Mouse (Mus musculus) fibroblast of lung, adult 2 months (primary cell): ENCODE measurements around the gene Pou2f1.
A peak's percentile ranks its signal among the peaks of the same experiment; 100 is the strongest.
"Not testable (repeated sequence)": the region's sequence is repeated elsewhere in the genome, so short reads cannot be mapped to it uniquely, and the experiment has no call there.

Experiments used
- DNase-seq: peaks from one replicate; pipeline ENCODE4 v3.0.0-alpha.2; 2011; ENCODE audit warnings: low read depth

The Pou2f1 gene

DNA sequence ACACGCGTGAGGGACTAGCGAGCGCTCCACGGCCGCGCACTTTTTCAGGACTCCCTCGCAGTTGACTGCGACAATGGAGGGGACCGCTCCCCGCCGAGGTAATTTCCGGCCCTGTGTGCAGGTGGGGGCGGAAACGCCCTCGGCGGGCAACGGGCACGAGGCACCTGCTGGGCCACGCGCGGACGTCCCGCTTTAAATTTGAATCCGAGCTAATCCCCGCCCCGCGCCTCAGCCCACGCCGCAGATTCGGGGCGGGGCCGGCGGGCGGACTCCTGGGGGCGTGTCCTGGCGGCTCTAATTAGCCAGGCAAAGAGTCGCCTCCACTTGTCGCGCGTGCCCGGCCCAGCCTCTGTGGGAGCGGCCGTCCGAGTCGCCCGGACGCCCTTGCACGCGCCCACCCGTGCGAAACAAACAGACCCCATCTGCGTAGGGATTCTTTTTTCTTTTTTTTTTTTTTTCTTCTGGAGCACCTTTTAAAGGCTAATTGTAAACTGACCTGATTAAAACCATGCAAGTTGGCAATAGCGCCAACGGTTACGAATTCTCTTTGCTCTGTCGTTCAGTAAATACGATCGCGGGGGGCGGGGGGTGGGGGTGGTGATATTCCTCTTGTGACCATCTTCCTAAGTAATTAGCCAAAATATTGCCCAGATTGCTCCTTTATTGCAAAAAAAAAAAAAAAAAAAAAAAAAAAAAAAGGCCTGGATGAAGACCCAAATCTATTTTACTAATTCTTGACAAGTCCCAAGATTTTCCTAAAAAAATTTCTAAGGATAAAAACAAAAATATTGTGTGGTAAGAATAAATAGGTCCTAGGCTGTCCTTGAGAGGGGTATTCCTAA is 924 bp upstream of the Pou2f1 start:
- DNase-seq, result peak; percentile 26

GRCm38 (mm10) chr1:166001904-166002489 is 481 bp downstream of the Pou2f1 start:
- DNase-seq, result no peak

DNA sequence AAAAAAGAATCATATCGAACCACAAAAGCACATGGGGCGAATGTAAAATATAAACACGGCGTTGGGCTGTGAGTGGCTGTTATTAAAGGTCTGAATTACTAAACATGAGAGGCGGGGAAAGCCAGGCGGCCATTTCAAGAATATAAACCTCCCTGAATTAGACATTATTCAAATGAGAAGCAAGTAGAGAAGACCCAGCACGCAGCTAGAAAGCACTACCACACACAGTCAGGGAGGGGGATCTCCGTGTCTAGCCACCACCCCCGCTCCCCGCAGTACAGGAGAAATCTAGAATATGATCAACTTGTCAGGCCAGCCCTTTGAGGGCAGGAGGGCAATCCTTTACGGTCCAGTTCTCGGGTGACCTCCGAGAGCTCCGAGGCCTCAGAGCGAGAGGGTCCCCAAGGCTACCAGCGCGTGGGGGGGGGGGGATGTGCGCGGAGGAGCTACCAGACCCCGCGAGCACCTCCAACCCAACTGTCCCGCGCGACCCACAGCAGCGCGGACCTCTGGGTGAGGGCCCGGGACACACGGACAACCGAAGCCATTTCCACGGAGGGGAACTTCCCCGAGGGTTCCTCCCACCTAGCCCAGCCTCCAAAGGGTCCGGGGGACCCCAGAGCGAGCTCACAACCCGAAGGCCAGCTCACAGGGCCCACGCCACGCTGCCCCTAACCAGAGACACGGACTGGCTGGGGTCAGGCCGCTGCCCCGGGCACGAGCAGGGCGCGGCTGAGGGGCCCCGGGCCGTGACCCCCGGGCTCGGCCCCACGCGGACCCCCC is 1.2 kb downstream of the Pou2f1 start:
- DNase-seq, result peak; percentile 8

DNA sequence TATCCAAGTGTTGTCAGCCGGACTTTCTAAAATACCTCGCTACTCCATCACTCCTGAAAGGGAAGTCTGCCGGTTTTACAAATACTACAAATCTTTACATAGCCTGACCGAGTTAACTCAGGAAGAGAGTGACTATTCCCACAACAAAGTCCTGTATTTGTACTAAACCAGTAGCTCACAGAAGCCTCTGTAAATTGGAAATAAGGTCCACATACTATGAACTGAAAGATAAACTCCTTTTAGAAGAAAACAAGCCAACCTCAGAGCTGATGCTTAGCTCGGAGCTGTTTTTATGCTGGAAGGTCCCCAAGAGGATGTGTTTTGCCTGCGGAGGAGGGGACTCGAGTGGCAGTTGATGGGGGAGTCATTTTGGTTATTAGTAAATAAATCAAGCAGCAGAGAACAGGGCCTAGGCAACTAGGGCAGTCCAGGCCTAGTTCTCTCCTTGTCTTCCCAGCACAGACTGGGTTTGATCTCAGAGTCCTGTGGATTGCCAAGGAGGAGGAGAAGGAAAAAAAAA is 1.8 kb downstream of the Pou2f1 start:
- DNase-seq, result peak; percentile 7

- DNase-seq, result no peak
Measured at GRCm38 (mm10) chr1:165999709-166000108, 2.8 kb downstream of the Pou2f1 start.

GRCm38 (mm10) chr1:165995661-165996055 is 6.8 kb downstream of the Pou2f1 start:
- DNase-seq, result no peak

DNA sequence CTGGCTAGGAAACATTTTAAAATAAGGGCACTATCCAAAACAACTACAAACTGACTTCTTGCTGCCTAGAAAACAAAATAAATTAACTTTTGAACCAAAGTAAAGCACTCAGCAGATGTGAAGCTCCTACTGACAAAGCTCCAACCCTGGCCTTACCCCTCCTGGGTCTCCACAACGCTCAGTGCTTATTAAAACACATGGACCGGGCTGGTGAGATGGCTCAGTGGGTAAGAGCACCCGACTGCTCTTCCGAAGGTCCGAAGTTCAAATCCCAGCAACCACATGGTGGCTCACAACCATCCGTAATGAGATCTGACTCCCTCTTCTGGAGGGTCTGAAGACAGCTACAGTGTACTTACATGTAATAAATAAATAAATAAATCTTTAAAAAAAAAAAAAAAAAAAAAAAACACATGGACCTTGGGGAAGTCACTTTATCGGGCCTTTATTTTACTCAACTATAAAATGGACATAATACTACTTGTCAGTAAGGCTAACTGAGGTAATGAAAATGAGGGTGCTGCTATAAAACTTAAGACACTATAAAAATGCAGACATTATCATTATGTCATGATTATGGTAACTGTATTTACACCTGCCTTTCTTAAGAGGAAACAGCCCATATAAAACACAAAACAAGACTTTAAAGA is 7.3 kb downstream of the Pou2f1 start:
- DNase-seq, result not testable (repeated sequence)

GRCm38 (mm10) chr1:165994279-165994678 is 8.2 kb downstream of the Pou2f1 start:
- no peak for DNase-seq

DNA sequence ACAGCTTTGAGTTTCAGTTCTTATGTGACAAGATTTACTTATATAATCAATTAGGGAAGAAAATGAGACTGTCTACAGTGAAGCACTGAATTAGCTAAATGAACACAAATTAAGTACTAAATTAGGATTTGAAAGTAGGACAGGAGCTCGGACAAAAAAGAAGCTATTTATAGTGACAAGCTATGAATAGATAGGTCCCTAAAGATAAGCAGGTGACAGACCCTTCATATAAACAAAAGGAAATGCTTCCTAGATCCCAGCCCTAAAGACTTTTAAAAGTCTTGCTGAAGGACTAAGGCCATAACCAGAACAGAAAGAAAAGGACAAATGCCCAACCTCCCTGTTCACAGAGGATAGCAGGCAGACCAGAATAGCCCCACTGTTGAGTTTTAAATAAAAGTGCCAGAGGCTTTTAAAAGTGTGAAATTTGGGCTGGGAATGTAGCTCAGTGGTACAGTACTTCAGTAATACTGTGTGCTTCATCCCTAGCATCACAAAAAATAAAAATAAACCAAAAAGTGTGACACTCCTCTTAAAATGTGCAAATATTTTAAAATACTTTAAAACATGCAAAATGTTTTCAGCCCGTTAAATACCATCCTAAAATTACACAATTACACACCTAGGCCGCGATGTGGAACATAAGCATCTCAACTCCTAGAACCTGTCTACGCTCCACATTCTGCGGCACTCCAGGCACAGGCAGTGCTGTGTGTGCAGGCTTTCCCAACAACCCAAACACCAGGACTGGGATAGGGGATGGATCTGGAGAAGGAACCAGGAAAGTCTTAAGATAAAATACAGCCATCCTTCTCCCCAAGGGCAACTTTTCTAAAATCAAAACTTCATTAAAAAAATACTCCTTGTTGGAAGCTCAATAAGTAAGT is 9.0 kb downstream of the Pou2f1 start:
- no peak for DNase-seq

- no peak for DNase-seq
Measured at GRCm38 (mm10) chr1:165988536-165988935, 13.9 kb downstream of the Pou2f1 start.

- DNase-seq, result no peak
Measured at GRCm38 (mm10) chr1:165988072-165988471, 14.4 kb downstream of the Pou2f1 start.

DNA sequence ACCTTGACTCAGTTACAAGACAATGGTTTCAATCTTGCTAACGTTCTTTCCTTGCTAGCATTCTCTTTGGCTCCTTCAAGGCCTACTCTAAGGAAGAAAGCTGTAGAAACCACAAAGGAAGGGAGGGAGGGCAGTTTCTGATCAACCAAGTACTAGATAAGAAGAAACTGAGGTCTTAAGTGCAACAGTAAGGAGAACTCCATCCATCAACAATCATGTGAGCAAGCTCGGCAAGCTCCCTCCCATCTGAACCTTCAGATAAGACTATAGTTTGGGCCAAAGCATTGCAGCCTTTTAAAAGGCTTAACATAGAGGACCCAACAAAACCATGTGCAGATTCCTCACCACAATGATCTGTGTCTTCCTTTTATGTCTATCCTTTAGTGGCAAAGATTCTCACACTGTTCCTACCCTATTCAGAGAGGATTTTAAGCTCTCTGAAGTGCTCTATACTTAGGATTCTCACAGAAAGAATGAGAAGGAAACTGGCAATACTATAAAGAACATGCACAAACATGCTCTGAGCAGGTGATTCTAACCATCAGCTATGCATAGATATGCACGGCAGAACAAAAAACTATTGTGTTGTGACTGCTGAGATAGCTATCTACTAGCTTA is 16.6 kb downstream of the Pou2f1 start:
- no peak for DNase-seq

- no peak for DNase-seq
Measured at GRCm38 (mm10) chr1:165985186-165985585, 17.3 kb downstream of the Pou2f1 start.

DNA sequence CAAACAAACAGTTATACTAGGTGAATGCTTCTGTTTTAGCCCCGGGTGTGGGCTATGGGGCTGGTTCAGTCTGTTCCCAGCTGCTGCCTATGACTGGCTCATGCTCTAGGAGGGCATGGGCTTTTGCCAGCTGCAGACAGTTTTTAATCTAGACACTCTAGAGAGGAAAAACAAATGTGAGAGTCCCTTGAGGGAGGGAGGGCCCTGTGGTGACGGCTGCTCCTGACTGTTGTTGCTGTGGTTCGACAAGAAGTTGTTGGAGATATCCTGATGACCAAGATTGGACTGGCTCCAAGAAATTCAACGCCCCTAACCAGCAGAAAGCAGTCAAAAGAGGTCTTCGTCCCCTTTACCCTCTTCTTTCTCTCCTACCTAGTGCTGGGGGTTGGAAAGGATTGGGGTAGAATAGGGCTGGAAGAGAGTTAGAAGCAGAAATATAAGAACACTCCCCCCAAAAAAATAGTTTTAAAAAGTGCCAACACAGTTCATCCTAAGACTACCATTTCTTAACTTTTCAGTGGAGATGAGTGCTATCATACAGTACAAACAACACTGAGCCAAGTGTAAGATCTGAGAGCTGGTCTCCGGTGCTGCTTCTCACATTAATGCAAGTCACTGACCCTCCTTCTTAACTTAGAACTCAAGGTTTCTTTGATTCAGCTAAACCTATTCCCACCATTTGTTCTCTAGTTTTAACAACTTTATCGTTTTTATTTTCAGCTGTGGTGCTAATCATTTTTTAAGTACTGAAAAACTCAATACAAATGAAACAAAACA is 25.6 kb downstream of the Pou2f1 start:
- no peak for DNase-seq

DNA sequence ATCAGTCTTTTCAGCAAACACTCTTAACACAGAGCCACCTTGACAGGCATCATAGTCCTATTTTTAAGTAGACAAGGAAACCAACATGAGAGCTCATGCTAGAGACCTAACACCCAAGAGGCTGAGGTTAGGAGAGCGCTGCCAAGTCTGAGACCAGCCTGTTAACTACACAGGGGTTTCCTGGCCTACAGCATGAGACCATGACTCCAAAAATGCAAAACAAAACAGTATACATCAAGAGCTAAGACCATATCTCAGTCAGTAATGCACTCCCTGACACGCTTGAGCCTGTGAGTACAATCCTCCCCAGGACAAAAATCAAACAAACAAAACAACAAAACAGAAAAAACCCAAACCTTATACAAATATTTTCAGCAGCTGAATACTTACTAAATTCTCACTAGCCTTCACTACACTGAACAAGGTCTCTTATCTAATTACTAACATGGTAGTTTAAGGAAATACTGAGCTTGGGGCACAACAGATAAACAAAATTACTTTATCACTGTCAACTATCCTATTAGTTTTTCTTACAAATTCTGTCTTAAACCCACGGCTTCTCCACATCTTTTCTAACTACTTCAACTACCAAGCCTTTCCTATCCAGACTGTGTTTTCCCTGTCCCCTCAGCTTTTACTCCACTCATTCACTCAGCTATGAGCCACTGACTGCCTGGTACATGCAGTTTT is 33.3 kb downstream of the Pou2f1 start:
- DNase-seq, result no peak

- peak; percentile 25 for DNase-seq
Measured at GRCm38 (mm10) chr1:165967027-165967654, 35.3 kb downstream of the Pou2f1 start.

- DNase-seq, result no peak
Measured at GRCm38 (mm10) chr1:165966156-165966914, 36.1 kb downstream of the Pou2f1 start.
